Mouse (Mus musculus): ENCODE measurements around the gene H1fx.
"Not testable (repeated sequence)": the region's sequence is repeated elsewhere in the genome, so short reads cannot be mapped to it uniquely, and the experiment has no call there.

The H1fx gene

GRCm38 (mm10) chr6:87980374-87981029 lies 935 bp downstream of the H1fx start:
- peak; percentile 95 for DNase-seq

- no peak for DNase-seq
These were observed 1.7 kb downstream of the H1fx start for GRCm38 (mm10) chr6:87979728-87980127.

GRCm38 (mm10) chr6:87970041-87970440 lies 11.4 kb downstream of the H1fx start:
- no peak for DNase-seq

- not testable (repeated sequence) for DNase-seq
These were observed 19.0 kb downstream of the H1fx start for GRCm38 (mm10) chr6:87962457-87962856.

- DNase-seq = no peak
These were observed 39.3 kb downstream of the H1fx start for GRCm38 (mm10) chr6:87942179-87942578.

GRCm38 (mm10) chr6:87938941-87939340 lies 42.5 kb downstream of the H1fx start:
- no peak for DNase-seq

- DNase-seq = peak; percentile 88
These were observed 44.2 kb downstream of the H1fx start for GRCm38 (mm10) chr6:87937178-87937788.

- DNase-seq = no peak
These were observed 46.4 kb downstream of the H1fx start for GRCm38 (mm10) chr6:87935037-87935436.

Data from embryo, embryonic 11 days (tissue).